Mouse (Mus musculus) ES-Bruce4 (cell line): ENCODE data around the gene Sun2. TPM values are rescaled to one million over a fixed set of nuclear protein-coding genes. Genes with fewer than 3 reads are reported as not detected.

ENCODE experiments used
- H3K27ac ChIP-seq: 2 replicates; pipeline ENCODE4 v1.5.1; 2012; ENCODE audit warnings: low read length, inconsistent platforms; ENCODE audit not compliant: insufficient read depth
- H3K27me3 ChIP-seq: 2 replicates; pipeline ENCODE4 v1.6.1; 2012; ENCODE audit warnings: mild to moderate bottlenecking, low read length, inconsistent platforms; ENCODE audit not compliant: control insufficient read depth, poor library complexity, insufficient read depth, severe bottlenecking
- H3K36me3 ChIP-seq: 2 replicates; pipeline ENCODE4 v1.6.1; 2012; ENCODE audit warnings: inconsistent platforms, mild to moderate bottlenecking, low read length, moderate library complexity; ENCODE audit not compliant: control insufficient read depth, poor library complexity, insufficient read depth, severe bottlenecking
- H3K4me1 ChIP-seq: one replicate; pipeline ENCODE4 v1.8.1; 2011; ENCODE audit warnings: low read length; ENCODE audit not compliant: control insufficient read depth, insufficient read depth
- H3K4me3 ChIP-seq: 2 replicates; pipeline ENCODE4 v1.5.1; 2011; ENCODE audit warnings: low read depth, mild to moderate bottlenecking, low read length
- H3K9ac ChIP-seq: 2 replicates; pipeline ENCODE4 v1.6.1; 2012; ENCODE audit warnings: low read depth, mild to moderate bottlenecking, inconsistent platforms; ENCODE audit not compliant: poor library complexity, severe bottlenecking
- H3K9me3 ChIP-seq: replicated peaks from 2 replicates; pipeline ENCODE4 v1.6.1; 2012; ENCODE audit warnings: mild to moderate bottlenecking, low read length, inconsistent platforms; ENCODE audit not compliant: control insufficient read depth, poor library complexity, insufficient read depth, severe bottlenecking
- CTCF ChIP-seq: IDR thresholded peaks from one replicate; pipeline ENCODE4 v1.8.1; 2011; ENCODE audit warnings: low read depth, low read length
- EP300 ChIP-seq: IDR thresholded peaks from 2 replicates; pipeline ENCODE4 v1.6.1; 2011; ENCODE audit warnings: low read depth, low read length; ENCODE audit not compliant: insufficient read depth
- POLR2A ChIP-seq: IDR thresholded peaks from one replicate; pipeline ENCODE4 v1.8.1; 2011; ENCODE audit warnings: low read length; ENCODE audit not compliant: insufficient read depth
- polyA plus RNA-seq: library from polyadenylated mRNA; stranded (reverse); fragments of >200 nt; gene quantifications from 2 replicates; pipeline ENCODE4 v1.2.4, GENCODE M21; 2011; ENCODE audit warnings: low read depth; ENCODE audit not compliant: missing spikeins, insufficient read depth, insufficient read length

Gene Sun2
- 7.8 and 11.7 TPM in 2 replicates for polyA plus RNA-seq

- TF ChIP-seq POLR2A (no peak), CTCF (no peak), EP300 (no peak)
- Histone ChIP-seq H3K4me1 (no peaks in the 10 kb centered on the region), H3K9ac (peak within 1 kb of the TSS; percentile 77), H3K27ac (no peak within 1 kb of the TSS), H3K27me3 (no peaks in the 10 kb centered on the region), H3K9me3 (no peaks in the 10 kb centered on the region), H3K36me3 (no peaks in the 10 kb centered on the region), H3K4me3 (peak within 1 kb of the TSS; percentile 80)
These were observed at the start of gene Sun2 for GRCm38 (mm10) chr15:79741921-79742705. Gene Sun2 (minus strand): TSS chr15:79742536.

GRCm38 (mm10) chr15:79791502-79791901 is 49.2 kb upstream of the Sun2 start:
- H3K4me3 ChIP-seq, result no peak overlapping the region
- TF ChIP-seq CTCF (no peak), POLR2A (no peak), EP300 (no peak)
- H3K4me1 ChIP-seq, result no peaks in the 10 kb centered on the region
- no peaks in the 10 kb centered on the region for H3K9me3 ChIP-seq
- H3K27ac ChIP-seq, result no peak overlapping the region
- no peak overlapping the region for H3K9ac ChIP-seq
- no peaks in the 10 kb centered on the region for H3K36me3 ChIP-seq
- H3K27me3 ChIP-seq, result no peaks in the 10 kb centered on the region

GRCm38 (mm10) chr15:79790905-79791304 is 48.6 kb upstream of the Sun2 start:
- Histone ChIP-seq H3K4me1 (no peaks in the 10 kb centered on the region), H3K36me3 (no peaks in the 10 kb centered on the region), H3K27me3 (no peaks in the 10 kb centered on the region), H3K9ac (no peak overlapping the region), H3K27ac (no peak overlapping the region), H3K9me3 (no peaks in the 10 kb centered on the region), H3K4me3 (no peak overlapping the region)
- TF ChIP-seq POLR2A (no peak), CTCF (no peak), EP300 (no peak)

GRCm38 (mm10) chr15:79790111-79790510 is 47.8 kb upstream of the Sun2 start:
- no peaks in the 10 kb centered on the region for H3K9me3 ChIP-seq
- H3K36me3 ChIP-seq, result no peaks in the 10 kb centered on the region
- no peak overlapping the region for H3K9ac ChIP-seq
- H3K4me3 ChIP-seq, result no peak overlapping the region
- H3K27me3 ChIP-seq, result no peaks in the 10 kb centered on the region
- no peak overlapping the region for H3K27ac ChIP-seq
- TF ChIP-seq EP300, result no peak
- no peak for TF ChIP-seq POLR2A
- TF ChIP-seq CTCF, result no peak
- H3K4me1 ChIP-seq, result no peaks in the 10 kb centered on the region

GRCm38 (mm10) chr15:79787815-79788214 is 45.5 kb upstream of the Sun2 start:
- H3K36me3 ChIP-seq, result no peaks in the 10 kb centered on the region
- no peak overlapping the region for H3K4me3 ChIP-seq
- H3K27ac ChIP-seq, result no peak overlapping the region
- no peaks in the 10 kb centered on the region for H3K9me3 ChIP-seq
- no peak for TF ChIP-seq EP300
- TF ChIP-seq CTCF, result no peak
- TF ChIP-seq POLR2A, result no peak
- H3K27me3 ChIP-seq, result no peaks in the 10 kb centered on the region
- H3K9ac ChIP-seq, result no peak overlapping the region
- H3K4me1 ChIP-seq, result no peaks in the 10 kb centered on the region

GRCm38 (mm10) chr15:79785056-79785455 is 42.7 kb upstream of the Sun2 start:
- Histone ChIP-seq H3K4me3 (no peak overlapping the region), H3K27ac (no peak overlapping the region), H3K36me3 (no peaks in the 10 kb centered on the region), H3K9ac (no peak overlapping the region), H3K27me3 (no peaks in the 10 kb centered on the region), H3K4me1 (no peaks in the 10 kb centered on the region), H3K9me3 (no peaks in the 10 kb centered on the region)
- TF ChIP-seq EP300, result no peak
- no peak for TF ChIP-seq CTCF
- TF ChIP-seq POLR2A, result no peak
